Mouse (Mus musculus): ENCODE measurements at regions not wholly inside any gene's neighbourhood (a gene's known extent, or its start where the extent isn't known, plus 50 kb on each side); places are given as distances from the start of the nearest gene placed in this dataset.

DNA sequence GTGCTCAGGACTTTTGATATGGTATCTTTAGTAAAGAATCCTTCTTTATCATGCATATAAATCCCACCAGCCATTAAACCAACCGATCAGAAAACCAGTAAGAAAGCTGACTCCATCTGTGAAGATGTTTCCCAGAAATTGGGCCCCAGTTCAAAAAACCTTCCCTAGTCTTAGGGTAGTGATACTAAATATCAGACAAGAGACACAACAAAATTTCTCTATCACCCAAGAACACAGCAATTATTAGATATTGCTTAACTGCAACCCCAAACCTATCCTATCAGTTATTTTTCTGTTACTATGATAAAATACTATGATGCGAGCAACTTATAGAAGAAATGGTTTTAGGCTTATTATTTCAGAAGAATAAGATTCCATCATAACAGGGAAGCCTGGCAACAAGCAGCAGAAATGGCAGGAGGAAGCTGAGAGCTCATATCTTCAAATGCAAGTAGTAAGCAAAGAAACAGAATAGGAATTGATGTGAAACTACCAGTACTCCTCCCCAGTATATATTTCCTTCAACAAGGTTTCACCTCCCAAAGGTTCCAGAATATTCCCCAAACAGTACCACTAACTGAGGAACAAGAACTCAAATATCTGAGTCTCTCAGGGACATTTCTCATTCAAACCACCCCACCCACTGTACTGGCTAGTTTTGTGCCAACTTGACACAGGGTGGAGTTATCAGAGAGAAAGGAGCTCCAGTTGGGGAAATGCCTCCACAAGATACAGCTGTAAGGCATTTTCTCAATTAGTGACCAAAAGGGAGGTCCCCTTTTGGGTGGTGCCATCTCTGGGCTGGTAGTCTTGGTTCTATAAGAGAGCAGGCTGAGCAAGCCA lies 234.1 kb downstream of the Tex13c3 start:
- Histone ChIP-seq H3K9me3 (ENCODE audit: control insufficient read depth, low read length) (no peaks in the 10 kb centered on the region), H3K36me3 (ENCODE audit: control insufficient read depth, insufficient read depth, low read length) (no peaks in the 10 kb centered on the region), H3K4me1 (replicated peaks; ENCODE audit: control insufficient read depth, insufficient read depth, low read length) (no peaks in the 10 kb centered on the region), H3K4me3 (ENCODE audit: low read depth, low read length) (no peak overlapping the region), H3K27ac (ENCODE audit: low read depth, low read length) (no peak overlapping the region), H3K9ac (ENCODE audit: low read depth, low read length) (no peak overlapping the region), H3K27me3 (ENCODE audit: control insufficient read depth, insufficient read depth, low read length) (no peaks in the 10 kb centered on the region), H3K4me2 (replicated peaks; ENCODE audit: low read depth, low read length) (no peak overlapping the region)
- 88% methylated on average over 2 of the region's 2 CpGs for WGBS
- no peak for DNase-seq (ENCODE audit: low spot score)
- ATAC-seq (ENCODE audit: low FRiP score), result no peak

DNA sequence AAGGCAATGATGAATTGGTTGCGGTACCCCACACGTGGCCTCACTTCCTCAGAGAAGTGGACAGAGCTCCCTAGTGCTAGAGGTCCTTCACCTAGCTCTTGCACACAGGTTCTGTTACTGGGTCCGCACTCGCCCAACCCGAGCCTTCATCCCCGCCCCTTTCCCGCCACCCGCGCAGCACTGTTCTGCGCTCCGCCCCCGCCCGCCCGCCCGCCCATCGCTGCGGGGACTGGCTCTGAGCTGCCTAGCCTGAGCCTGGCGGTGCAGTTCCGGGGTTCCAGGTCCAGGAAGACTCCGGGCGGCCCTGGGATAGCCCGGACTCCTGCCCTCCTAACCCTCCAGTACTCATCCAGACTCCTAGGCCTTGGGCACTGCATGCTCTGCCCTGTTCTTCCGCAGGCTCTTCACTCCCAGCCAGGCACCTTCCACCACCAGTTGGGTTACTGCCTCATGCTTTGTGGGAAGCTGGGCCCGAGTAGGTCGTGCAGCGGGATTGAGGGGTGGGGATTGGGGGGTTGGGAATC lies 243.3 kb downstream of the Tex13c3 start:
- peak overlapping the region; percentile 60 for H3K4me2 ChIP-seq (replicated peaks; ENCODE audit: low read depth, low read length)
- H3K27ac ChIP-seq (ENCODE audit: low read depth, low read length), result no peak overlapping the region
- ATAC-seq (ENCODE audit: low FRiP score), result peak; percentile 90
- H3K27me3 ChIP-seq (ENCODE audit: control insufficient read depth, insufficient read depth, low read length), result no peaks in the 10 kb centered on the region
- H3K9ac ChIP-seq (ENCODE audit: low read depth, low read length), result peak overlapping the region; percentile 23; the same call in 1 of the 2 replicates
- no peaks in the 10 kb centered on the region for H3K36me3 ChIP-seq (ENCODE audit: control insufficient read depth, insufficient read depth, low read length)
- peak overlapping the region; percentile 39 for H3K4me3 ChIP-seq (ENCODE audit: low read depth, low read length)
- WGBS, result 12% methylated on average over 10 of the region's 26 CpGs
- no peaks in the 10 kb centered on the region for H3K4me1 ChIP-seq (replicated peaks; ENCODE audit: control insufficient read depth, insufficient read depth, low read length)
- H3K9me3 ChIP-seq (ENCODE audit: control insufficient read depth, low read length), result no peaks in the 10 kb centered on the region
- peak; percentile 38 for DNase-seq (ENCODE audit: low spot score)

DNA sequence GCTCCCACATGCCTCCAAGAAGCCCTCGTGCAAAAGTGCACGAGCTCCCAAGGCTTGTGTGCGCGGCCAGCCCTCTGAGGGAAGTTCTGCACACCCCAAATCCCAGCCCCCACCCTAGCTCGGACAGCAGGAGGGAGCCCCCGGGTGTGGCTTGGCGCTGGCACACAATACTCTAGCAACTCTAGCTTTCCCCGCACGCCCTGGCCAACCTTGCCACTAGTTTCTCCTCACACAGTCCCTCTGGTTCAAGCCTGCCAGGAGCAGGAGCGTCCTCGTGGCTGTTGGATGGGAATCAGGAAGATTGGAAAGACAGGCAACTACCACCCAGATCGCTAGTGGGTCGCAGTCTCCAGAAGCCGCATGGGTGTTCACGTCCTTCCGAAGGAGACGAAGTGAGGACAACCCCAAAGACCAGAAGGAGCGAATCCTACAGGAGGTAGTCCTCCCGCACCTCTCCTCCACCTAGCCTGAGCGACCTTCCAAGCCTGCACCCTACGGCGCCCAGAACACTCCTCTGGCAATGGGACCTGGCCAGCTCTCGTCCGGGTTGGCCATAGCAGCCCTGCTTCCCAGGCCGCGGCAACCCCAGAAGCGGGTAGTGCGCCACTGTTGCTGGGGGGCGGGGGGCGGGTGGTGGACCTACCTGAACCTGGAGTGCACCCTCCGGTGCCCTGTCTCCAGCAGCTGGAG lies 243.9 kb downstream of the Tex13c3 start:
- H3K4me3 ChIP-seq (ENCODE audit: low read depth, low read length), result peak overlapping the region; percentile 39
- H3K27ac ChIP-seq (ENCODE audit: low read depth, low read length), result no peak overlapping the region
- ATAC-seq (ENCODE audit: low FRiP score) (peak; percentile 81), DNase-seq (ENCODE audit: low spot score) (peak; percentile 21)
- no peaks in the 10 kb centered on the region for H3K27me3 ChIP-seq (ENCODE audit: control insufficient read depth, insufficient read depth, low read length)
- peak overlapping the region; percentile 60 for H3K4me2 ChIP-seq (replicated peaks; ENCODE audit: low read depth, low read length)
- no peak overlapping the region for H3K9ac ChIP-seq (ENCODE audit: low read depth, low read length)
- H3K36me3 ChIP-seq (ENCODE audit: control insufficient read depth, insufficient read depth, low read length), result no peaks in the 10 kb centered on the region
- WGBS, result 19% methylated on average over 26 of the region's 31 CpGs
- H3K4me1 ChIP-seq (replicated peaks; ENCODE audit: control insufficient read depth, insufficient read depth, low read length), result no peaks in the 10 kb centered on the region
- no peaks in the 10 kb centered on the region for H3K9me3 ChIP-seq (ENCODE audit: control insufficient read depth, low read length)

DNA sequence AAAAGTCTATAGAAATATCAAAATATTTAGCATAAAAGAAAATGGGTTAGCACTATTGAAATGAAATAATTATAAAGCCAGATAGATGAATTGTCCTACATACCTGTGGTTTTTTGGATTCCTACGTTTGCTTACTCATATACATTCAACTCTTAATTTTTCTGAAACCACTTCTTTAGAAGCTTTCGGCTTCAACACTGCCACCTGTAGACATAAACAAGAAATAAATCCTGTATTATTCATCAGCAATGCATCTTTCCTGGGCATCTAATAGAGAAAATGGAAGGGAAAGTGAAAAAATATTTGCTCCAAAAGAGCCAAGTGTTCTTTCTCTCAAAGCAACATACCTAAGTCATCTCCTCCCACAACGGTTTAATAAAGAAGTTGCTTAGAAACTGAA lies 245.7 kb downstream of the Tex13c3 start:
- Histone ChIP-seq H3K27ac (ENCODE audit: low read depth, low read length) (no peak overlapping the region), H3K27me3 (ENCODE audit: control insufficient read depth, insufficient read depth, low read length) (no peaks in the 10 kb centered on the region), H3K4me1 (replicated peaks; ENCODE audit: control insufficient read depth, insufficient read depth, low read length) (no peaks in the 10 kb centered on the region), H3K9me3 (ENCODE audit: control insufficient read depth, low read length) (no peaks in the 10 kb centered on the region), H3K9ac (ENCODE audit: low read depth, low read length) (no peak overlapping the region), H3K4me2 (replicated peaks; ENCODE audit: low read depth, low read length) (no peak overlapping the region), H3K36me3 (ENCODE audit: control insufficient read depth, insufficient read depth, low read length) (no peaks in the 10 kb centered on the region), H3K4me3 (ENCODE audit: low read depth, low read length) (no peak overlapping the region)
- DNase-seq (ENCODE audit: low spot score) (no peak), ATAC-seq (ENCODE audit: low FRiP score) (no peak)
- WGBS, result 85% methylated on average over 3 of the region's 3 CpGs

DNA sequence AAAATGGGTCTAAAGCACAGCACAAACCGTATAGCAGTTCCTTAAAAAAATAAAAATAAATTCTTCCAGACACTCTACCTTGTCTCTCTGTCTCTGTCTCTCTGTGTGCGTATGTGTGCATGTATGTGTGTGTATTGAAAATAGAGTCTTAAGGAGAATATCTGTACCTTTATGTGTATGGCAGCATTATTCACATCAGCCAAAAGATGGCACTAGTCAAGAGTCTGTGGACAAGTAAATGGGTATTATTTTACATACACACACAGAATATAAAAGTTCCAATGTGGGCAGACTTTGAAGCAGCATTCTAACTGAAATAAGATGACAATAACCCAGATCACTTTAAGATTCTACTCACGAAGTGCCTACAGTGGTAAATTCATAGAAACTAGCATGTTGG lies 249.3 kb downstream of the Tex13c3 start:
- Histone ChIP-seq H3K27me3 (ENCODE audit: control insufficient read depth, insufficient read depth, low read length) (no peaks in the 10 kb centered on the region), H3K4me2 (replicated peaks; ENCODE audit: low read depth, low read length) (no peak overlapping the region), H3K9ac (ENCODE audit: low read depth, low read length) (no peak overlapping the region), H3K4me1 (replicated peaks; ENCODE audit: control insufficient read depth, insufficient read depth, low read length) (no peaks in the 10 kb centered on the region), H3K4me3 (ENCODE audit: low read depth, low read length) (no peak overlapping the region), H3K27ac (ENCODE audit: low read depth, low read length) (no peak overlapping the region), H3K36me3 (ENCODE audit: control insufficient read depth, insufficient read depth, low read length) (no peaks in the 10 kb centered on the region), H3K9me3 (ENCODE audit: control insufficient read depth, low read length) (no peaks in the 10 kb centered on the region)
- ATAC-seq (ENCODE audit: low FRiP score) (no peak), DNase-seq (ENCODE audit: low spot score) (no peak)
- 87% methylated on average over 3 of the region's 3 CpGs for WGBS

DNA sequence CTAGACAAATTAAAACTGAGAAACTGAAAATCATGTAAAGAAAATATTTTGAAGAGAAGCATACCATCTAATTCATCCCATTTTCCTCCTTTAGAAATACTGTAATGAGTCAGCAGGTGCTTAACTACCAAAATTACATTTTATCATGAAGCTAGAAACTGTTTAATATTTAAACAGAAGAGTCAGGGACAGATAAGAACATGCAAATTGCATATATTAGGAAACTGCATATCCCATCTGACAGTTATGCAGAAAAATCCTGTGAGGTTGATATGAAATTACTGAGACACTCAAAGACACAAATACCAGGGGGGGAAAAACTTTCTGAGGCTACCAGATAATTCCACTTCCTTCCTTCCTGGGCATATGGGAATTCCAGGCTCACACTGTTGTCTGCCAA lies 257.8 kb downstream of the Tex13c3 start:
- no peak for DNase-seq (ENCODE audit: low spot score)
- no peak for ATAC-seq (ENCODE audit: low FRiP score)
- no peak overlapping the region for H3K4me3 ChIP-seq (ENCODE audit: low read depth, low read length)
- H3K27ac ChIP-seq (ENCODE audit: low read depth, low read length), result no peak overlapping the region
- H3K9me3 ChIP-seq (ENCODE audit: control insufficient read depth, low read length), result no peaks in the 10 kb centered on the region
- no peaks in the 10 kb centered on the region for H3K27me3 ChIP-seq (ENCODE audit: control insufficient read depth, insufficient read depth, low read length)
- no peaks in the 10 kb centered on the region for H3K36me3 ChIP-seq (ENCODE audit: control insufficient read depth, insufficient read depth, low read length)
- no peak overlapping the region for H3K9ac ChIP-seq (ENCODE audit: low read depth, low read length)
- H3K4me1 ChIP-seq (replicated peaks; ENCODE audit: control insufficient read depth, insufficient read depth, low read length), result no peaks in the 10 kb centered on the region
- H3K4me2 ChIP-seq (replicated peaks; ENCODE audit: low read depth, low read length), result no peak overlapping the region

DNA sequence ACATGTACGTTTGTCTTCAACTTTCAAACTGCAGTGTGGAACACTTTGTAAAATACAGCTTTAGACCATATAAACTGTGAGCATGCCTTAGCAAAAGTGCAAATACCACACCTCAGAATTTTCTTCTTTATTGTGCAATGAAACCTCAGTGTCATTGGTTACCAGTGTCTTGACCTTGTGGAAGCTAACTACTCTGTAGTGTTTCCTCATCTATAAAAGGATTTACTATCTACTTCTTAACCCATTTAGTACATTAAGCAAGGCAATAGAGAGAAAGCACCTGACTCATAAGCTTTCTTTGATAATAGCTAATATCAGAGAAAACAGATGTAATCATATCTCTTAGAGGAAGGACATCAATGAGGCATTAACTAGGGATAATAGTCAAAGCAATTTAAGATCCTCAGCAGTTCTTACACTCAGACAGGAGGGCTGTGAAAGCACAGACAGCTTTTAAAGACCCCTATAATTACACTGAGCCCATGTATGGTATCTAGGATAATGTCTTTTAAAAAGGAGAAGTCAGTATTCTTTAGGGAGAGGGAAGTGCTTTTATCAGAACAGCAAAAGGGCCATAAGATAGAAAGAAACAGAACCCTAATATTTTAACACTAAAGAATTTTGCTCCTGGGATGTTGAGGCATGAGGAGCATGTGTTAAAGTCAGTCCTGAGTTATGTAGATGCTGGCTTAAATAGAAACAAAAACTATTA lies 260.2 kb downstream of the Tex13c3 start:
- no peak overlapping the region for H3K9ac ChIP-seq (ENCODE audit: low read depth, low read length)
- no peaks in the 10 kb centered on the region for H3K36me3 ChIP-seq (ENCODE audit: control insufficient read depth, insufficient read depth, low read length)
- H3K4me3 ChIP-seq (ENCODE audit: low read depth, low read length), result no peak overlapping the region
- no peak for ATAC-seq (ENCODE audit: low FRiP score)
- H3K9me3 ChIP-seq (ENCODE audit: control insufficient read depth, low read length), result no peaks in the 10 kb centered on the region
- 78% methylated on average over 1 of the region's 1 CpGs for WGBS
- H3K27ac ChIP-seq (ENCODE audit: low read depth, low read length), result no peak overlapping the region
- no peaks in the 10 kb centered on the region for H3K4me1 ChIP-seq (replicated peaks; ENCODE audit: control insufficient read depth, insufficient read depth, low read length)
- H3K27me3 ChIP-seq (ENCODE audit: control insufficient read depth, insufficient read depth, low read length), result no peaks in the 10 kb centered on the region
- no peak for DNase-seq (ENCODE audit: low spot score)
- H3K4me2 ChIP-seq (replicated peaks; ENCODE audit: low read depth, low read length), result no peak overlapping the region

DNA sequence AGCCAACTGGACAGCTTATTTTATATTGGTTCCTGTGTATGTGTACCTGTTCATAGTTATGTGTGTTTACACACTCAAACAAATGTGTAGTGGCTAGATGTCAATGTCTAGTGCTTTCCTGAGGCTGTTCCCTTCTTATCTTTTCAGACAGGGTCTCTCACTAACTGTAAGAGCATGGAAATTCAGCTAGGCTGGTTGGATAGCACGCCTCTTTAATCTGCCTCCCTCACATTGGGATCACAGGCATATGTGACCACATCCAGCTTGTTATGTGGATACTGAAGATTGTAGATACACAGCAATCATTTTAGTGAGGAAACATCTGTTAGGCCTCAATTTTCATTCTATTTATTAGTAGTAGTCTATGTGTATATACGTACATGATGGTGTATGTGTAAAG lies 261.4 kb downstream of the Tex13c3 start:
- DNase-seq (ENCODE audit: low spot score), result no peak
- no peak overlapping the region for H3K4me2 ChIP-seq (replicated peaks; ENCODE audit: low read depth, low read length)
- no peak overlapping the region for H3K27ac ChIP-seq (ENCODE audit: low read depth, low read length)
- no peaks in the 10 kb centered on the region for H3K36me3 ChIP-seq (ENCODE audit: control insufficient read depth, insufficient read depth, low read length)
- no peak overlapping the region for H3K4me3 ChIP-seq (ENCODE audit: low read depth, low read length)
- H3K9ac ChIP-seq (ENCODE audit: low read depth, low read length), result no peak overlapping the region
- H3K4me1 ChIP-seq (replicated peaks; ENCODE audit: control insufficient read depth, insufficient read depth, low read length), result no peaks in the 10 kb centered on the region
- 83% methylated on average over 2 of the region's 2 CpGs for WGBS
- H3K27me3 ChIP-seq (ENCODE audit: control insufficient read depth, insufficient read depth, low read length), result no peaks in the 10 kb centered on the region
- no peaks in the 10 kb centered on the region for H3K9me3 ChIP-seq (ENCODE audit: control insufficient read depth, low read length)
- no peak for ATAC-seq (ENCODE audit: low FRiP score)
